Mouse (Mus musculus) hindbrain, embryonic 11.5 days (tissue): ENCODE measurements around the gene Fxyd4. TPM values are rescaled to one million over a fixed set of nuclear protein-coding genes. Genes with fewer than 3 reads are reported as not detected.

Source experiments
- ATAC-seq: fragments of 200-750 bp; cut with Nextera tagmentation; 2 replicates; pipeline ENCODE4 v1.8.0; 2017; ENCODE audit warnings: mild to moderate bottlenecking, moderate TSS enrichment, moderate library complexity; ENCODE audit not compliant: low FRiP score
- DNase-seq: peaks from one replicate; pipeline ENCODE4 v3.0.0-alpha.2; 2015; ENCODE audit warnings: low spot score
- H3K27ac ChIP-seq: fragments of 300-500 bp; sonication (generic); 2 replicates; pipeline ENCODE4 v1.5.1; 2014; ENCODE audit warnings: mild to moderate bottlenecking, low read depth, low read length
- H3K27me3 ChIP-seq: fragments of 300-500 bp; sonication (generic); 2 replicates; pipeline ENCODE4 v1.6.1; 2014; ENCODE audit warnings: mild to moderate bottlenecking, low read length, moderate library complexity, mixed read lengths; ENCODE audit not compliant: control insufficient read depth, insufficient read depth
- H3K36me3 ChIP-seq: fragments of 300-500 bp; sonication (generic); 2 replicates; pipeline ENCODE4 v1.6.1; 2014; ENCODE audit warnings: mild to moderate bottlenecking, low read length, moderate library complexity, mixed read lengths; ENCODE audit not compliant: control insufficient read depth, insufficient read depth
- H3K4me1 ChIP-seq: fragments of 300-500 bp; sonication (generic); replicated peaks from 2 replicates; pipeline ENCODE4 v1.6.1; 2014; ENCODE audit warnings: low read length, mixed read lengths; ENCODE audit not compliant: control insufficient read depth, insufficient read depth
- H3K4me2 ChIP-seq: fragments of 300-500 bp; sonication (generic); replicated peaks from 2 replicates; pipeline ENCODE4 v1.6.1; 2014; ENCODE audit warnings: mild to moderate bottlenecking, low read depth, low read length
- H3K4me3 ChIP-seq: fragments of 300-500 bp; sonication (generic); 2 replicates; pipeline ENCODE4 v1.5.1; 2014; ENCODE audit warnings: low read depth, low read length
- H3K9ac ChIP-seq: fragments of 300-500 bp; sonication (generic); 2 replicates; pipeline ENCODE4 v1.6.1; 2014; ENCODE audit warnings: low read depth, low read length
- H3K9me3 ChIP-seq: fragments of 300-500 bp; sonication (generic); 2 replicates; pipeline ENCODE4 v1.6.1; 2016; ENCODE audit warnings: low read length; ENCODE audit not compliant: control insufficient read depth
- WGBS: fragments of 180-500 bp; shearing (Covaris S2); extraction: QIAGEN DNeasy Blood & Tissue Kit; methylation state at CpG from one replicate; pipeline ENCODE4 v1.1.7; 2014; 5-methylcytosine and 5-hydroxymethylcytosine counted together
- polyA plus RNA-seq: library from polyadenylated mRNA; unstranded; fragments of >200 nt; fragmentation: Nextera tagmentation; extraction: Ambion mirVana; gene quantifications from 2 replicates; pipeline ENCODE4 v1.2.1, GENCODE M21; 2014

The Fxyd4 gene
- polyA plus RNA-seq, 1 experiment from 2014 or later, result 2.5 TPM

GRCm38 (mm10) chr6:117901510-117902402 lies 35.7 kb downstream of the Fxyd4 start:
- WGBS, result 82% methylated on average over 9 of the region's 9 CpGs
- Histone ChIP-seq H3K9ac (no peak overlapping the region), H3K4me1 (no peaks in the 10 kb centered on the region), H3K36me3 (no peaks in the 10 kb centered on the region), H3K4me2 (no peak overlapping the region), H3K9me3 (no peaks in the 10 kb centered on the region), H3K27me3 (no peaks in the 10 kb centered on the region), H3K27ac (no peak overlapping the region), H3K4me3 (no peak overlapping the region)
- DNase-seq, result no peak
- ATAC-seq, result no peak

GRCm38 (mm10) chr6:117900126-117901080 lies 37.1 kb downstream of the Fxyd4 start, which contains the start of gene Hnrnpf:
Gene Hnrnpf (plus strand): TSS chr6:117900324.
- H3K4me3 ChIP-seq, result no peak within 1 kb of the TSS
- WGBS, result 84% methylated on average over 16 of the region's 17 CpGs
- no peaks in the 10 kb centered on the region for H3K36me3 ChIP-seq
- no peak within 1 kb of the TSS for H3K27ac ChIP-seq
- H3K4me1 ChIP-seq, result no peaks in the 10 kb centered on the region
- ATAC-seq (no peak), DNase-seq (no peak)
- no peaks in the 10 kb centered on the region for H3K9me3 ChIP-seq
- no peaks in the 10 kb centered on the region for H3K27me3 ChIP-seq
- H3K9ac ChIP-seq, result no peak within 1 kb of the TSS
- H3K4me2 ChIP-seq, result no peak within 1 kb of the TSS

GRCm38 (mm10) chr6:117897800-117898199 lies 39.7 kb downstream of the Fxyd4 start:
- H3K27me3 ChIP-seq, result no peaks in the 10 kb centered on the region
- ATAC-seq (no peak), DNase-seq (no peak)
- H3K4me3 ChIP-seq, result no peak overlapping the region
- no peak overlapping the region for H3K9ac ChIP-seq
- no peak overlapping the region for H3K4me2 ChIP-seq
- H3K36me3 ChIP-seq, result no peaks in the 10 kb centered on the region
- H3K4me1 ChIP-seq, result no peaks in the 10 kb centered on the region
- no peak overlapping the region for H3K27ac ChIP-seq
- WGBS, result 77% methylated on average over 5 of the region's 5 CpGs
- no peaks in the 10 kb centered on the region for H3K9me3 ChIP-seq

DNA sequence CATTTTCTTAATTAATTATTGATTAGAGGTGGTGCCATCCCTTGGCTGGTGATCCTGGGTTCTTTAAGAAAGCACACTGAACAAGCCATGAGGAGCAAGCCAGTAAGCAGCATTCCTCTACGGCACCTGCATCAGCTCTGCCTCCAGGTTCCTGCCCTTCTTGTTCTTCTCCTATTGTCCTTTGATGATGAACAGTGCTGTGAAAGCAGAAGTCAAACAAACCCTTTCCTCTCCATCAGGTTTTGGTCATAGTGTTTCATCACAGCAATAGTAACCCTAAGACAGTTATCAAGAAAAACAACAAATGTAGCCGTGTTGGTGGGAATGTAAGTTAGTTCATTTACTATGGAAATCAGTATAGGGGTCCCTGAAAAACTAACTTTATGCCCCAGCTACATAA lies 44.1 kb downstream of the Fxyd4 start:
- Histone ChIP-seq H3K4me3 (no peak overlapping the region), H3K9me3 (no peaks in the 10 kb centered on the region), H3K27me3 (no peaks in the 10 kb centered on the region), H3K27ac (no peak overlapping the region), H3K4me1 (no peaks in the 10 kb centered on the region), H3K36me3 (no peaks in the 10 kb centered on the region), H3K4me2 (no peak overlapping the region), H3K9ac (no peak overlapping the region)
- no peak for ATAC-seq
- no peak for DNase-seq
- 80% methylated on average over 2 of the region's 2 CpGs for WGBS

DNA sequence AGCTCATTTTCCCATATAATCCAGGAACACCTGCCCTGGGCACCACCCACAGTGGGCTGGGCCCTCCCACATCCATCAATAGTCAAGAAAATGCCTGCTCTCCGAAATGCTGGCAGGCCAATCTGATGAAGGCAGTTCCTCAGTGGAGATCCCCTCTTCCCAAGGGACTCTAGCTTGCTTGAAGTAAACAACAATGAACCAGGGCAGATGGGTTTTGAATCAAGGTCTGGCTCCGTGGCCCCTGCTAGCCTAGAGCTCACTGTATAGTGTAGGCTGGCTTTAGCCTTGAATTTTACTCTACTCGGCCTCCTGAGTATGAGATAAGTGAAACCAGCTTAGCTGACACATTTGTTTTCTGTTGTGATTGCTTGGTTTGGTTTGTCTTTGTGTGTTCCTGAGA lies 45.1 kb downstream of the Fxyd4 start:
- Histone ChIP-seq H3K4me3 (no peak overlapping the region), H3K27me3 (no peaks in the 10 kb centered on the region), H3K9ac (no peak overlapping the region), H3K9me3 (no peaks in the 10 kb centered on the region), H3K27ac (no peak overlapping the region), H3K4me1 (no peaks in the 10 kb centered on the region), H3K4me2 (no peak overlapping the region), H3K36me3 (no peaks in the 10 kb centered on the region)
- WGBS, result 56% methylated on average over 3 of the region's 3 CpGs
- ATAC-seq (no peak), DNase-seq (no peak)

DNA sequence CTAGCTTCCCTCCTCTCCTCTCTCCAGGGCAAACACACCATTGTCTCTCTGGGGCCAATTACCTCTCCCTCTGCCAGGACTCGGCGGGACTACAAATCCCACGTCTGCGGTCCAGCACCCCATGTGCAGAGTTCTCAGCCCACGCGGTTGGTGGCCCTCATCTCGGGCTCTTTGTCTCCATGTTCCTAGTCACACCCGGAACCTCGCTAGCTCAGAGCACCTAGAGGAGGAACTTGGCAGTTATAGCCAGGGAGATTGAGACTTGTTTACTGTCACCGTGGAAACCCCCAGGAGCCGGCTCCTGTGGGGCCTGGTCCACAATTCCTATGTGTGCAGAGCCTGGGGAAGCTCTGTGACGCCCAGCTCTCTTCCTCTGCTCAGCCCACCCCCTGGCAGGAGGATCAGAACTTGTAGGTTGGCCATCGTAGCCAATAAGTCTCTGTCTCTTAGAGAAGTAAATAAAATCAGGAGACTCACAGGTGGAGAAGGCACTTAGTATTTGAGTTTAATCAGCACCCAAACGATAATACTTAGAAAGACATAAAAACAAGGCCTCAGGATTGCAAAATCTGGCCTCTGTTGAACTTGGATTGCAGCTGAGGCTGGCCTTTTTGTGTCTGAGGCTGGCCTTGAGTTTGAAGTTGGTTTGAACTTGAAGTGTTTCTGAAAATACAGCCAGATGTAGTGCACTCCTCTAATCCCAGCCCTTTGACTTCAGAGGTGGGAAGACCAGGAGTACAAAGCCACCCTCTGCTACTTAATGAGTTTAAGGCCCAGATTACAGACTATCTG lies 45.9 kb downstream of the Fxyd4 start:
- Histone ChIP-seq H3K27ac (no peak overlapping the region), H3K9ac (no peak overlapping the region), H3K4me3 (no peak overlapping the region), H3K27me3 (no peaks in the 10 kb centered on the region), H3K9me3 (no peaks in the 10 kb centered on the region), H3K36me3 (no peaks in the 10 kb centered on the region), H3K4me2 (no peak overlapping the region), H3K4me1 (no peaks in the 10 kb centered on the region)
- DNase-seq, result no peak
- 70% methylated on average over 14 of the region's 14 CpGs for WGBS
- no peak for ATAC-seq

DNA sequence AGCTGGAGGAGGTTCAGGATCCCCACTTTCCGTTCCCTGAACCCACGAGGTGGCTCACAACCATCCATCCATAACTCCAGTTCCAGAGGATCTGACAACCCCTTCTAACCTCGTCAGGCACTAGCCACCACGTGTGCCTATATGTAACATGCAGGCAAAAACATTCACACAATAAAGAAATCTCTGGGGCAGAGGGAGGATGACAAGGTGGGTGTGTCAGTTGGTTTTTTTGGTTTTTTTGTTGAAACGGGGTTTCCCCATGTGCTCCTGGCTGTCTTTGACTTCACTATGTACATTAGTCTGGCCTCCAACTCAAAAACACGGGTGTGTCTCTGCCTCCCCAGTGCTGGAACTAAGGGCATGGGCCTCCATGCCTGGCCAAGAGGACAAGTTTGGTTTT lies 47.2 kb downstream of the Fxyd4 start:
- ATAC-seq, result no peak
- no peak overlapping the region for H3K9ac ChIP-seq
- H3K4me1 ChIP-seq, result no peaks in the 10 kb centered on the region
- no peak overlapping the region for H3K4me3 ChIP-seq
- no peaks in the 10 kb centered on the region for H3K27me3 ChIP-seq
- no peaks in the 10 kb centered on the region for H3K36me3 ChIP-seq
- H3K27ac ChIP-seq, result no peak overlapping the region
- no peak for DNase-seq
- no peak overlapping the region for H3K4me2 ChIP-seq
- no peaks in the 10 kb centered on the region for H3K9me3 ChIP-seq
- WGBS, result 87% methylated on average over 6 of the region's 6 CpGs

DNA sequence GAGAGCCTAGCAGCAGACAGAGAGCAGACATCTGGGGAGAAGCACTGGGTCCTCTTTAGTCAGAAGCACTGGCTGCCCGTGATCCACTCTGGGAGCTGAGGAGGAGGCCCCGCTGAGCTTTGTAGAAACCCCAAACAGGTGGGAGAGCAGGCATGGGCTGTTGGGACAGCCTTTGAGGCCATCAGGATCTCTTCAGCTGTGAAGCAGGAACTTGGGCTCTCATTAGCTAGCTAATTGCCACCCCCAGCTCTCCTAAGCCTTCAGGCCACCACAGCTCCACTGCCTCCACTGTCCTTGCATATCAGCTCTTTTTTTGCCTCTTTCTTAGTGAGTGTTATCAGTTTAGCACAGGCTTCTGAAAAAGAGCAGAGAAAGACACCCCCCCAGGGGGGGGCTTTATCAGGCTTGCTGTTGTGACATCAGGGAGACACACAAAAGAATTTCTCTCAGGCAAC lies 48.8 kb downstream of the Fxyd4 start:
- Histone ChIP-seq H3K4me2 (no peak overlapping the region), H3K9ac (no peak overlapping the region)
- DNase-seq, result no peak

More for the DNA sequence above, 48.8 kb downstream of the Fxyd4 start:
- Histone ChIP-seq H3K36me3 (no peaks in the 10 kb centered on the region), H3K27ac (no peak overlapping the region), H3K4me1 (no peaks in the 10 kb centered on the region), H3K27me3 (no peaks in the 10 kb centered on the region), H3K9me3 (no peaks in the 10 kb centered on the region), H3K4me3 (no peak overlapping the region)
- WGBS, result 66% methylated on average over 2 of the region's 2 CpGs
- no peak for ATAC-seq
